Mouse (Mus musculus) hindbrain, embryonic 15.5 days (tissue): ENCODE results near the gene Taf6l. TPM values are rescaled to one million over a fixed set of nuclear protein-coding genes. Genes with fewer than 3 reads are reported as not detected.
A peak's percentile ranks its signal among the peaks of the same experiment; 100 is the strongest.

Experiments used
- ATAC-seq: fragments of 200-750 bp; cut with Nextera tagmentation; 2 replicates; pipeline ENCODE4 v1.8.0; 2017; ENCODE audit warnings: low read depth, moderate number of reproducible peaks, moderate TSS enrichment; ENCODE audit not compliant: low FRiP score
- H3K27ac ChIP-seq: fragments of 300-500 bp; sonication (generic); replicated peaks from 2 replicates; pipeline ENCODE4 v1.5.1; 2015; ENCODE audit warnings: mild to moderate bottlenecking, inconsistent platforms
- H3K27me3 ChIP-seq: fragments of 300-500 bp; sonication (generic); 2 replicates; pipeline ENCODE4 v1.6.1; 2015; ENCODE audit warnings: control low read depth, inconsistent platforms
- H3K36me3 ChIP-seq: fragments of 300-500 bp; sonication (generic); 2 replicates; pipeline ENCODE4 v1.6.1; 2015; ENCODE audit warnings: control low read depth, inconsistent platforms
- H3K4me1 ChIP-seq: fragments of 300-500 bp; sonication (generic); replicated peaks from 2 replicates; pipeline ENCODE4 v1.6.1; 2015; ENCODE audit warnings: control low read depth, inconsistent platforms
- H3K4me2 ChIP-seq: fragments of 300-500 bp; sonication (generic); 2 replicates; pipeline ENCODE4 v1.6.1; 2015; ENCODE audit warnings: moderate library complexity, mild to moderate bottlenecking, inconsistent platforms
- H3K4me3 ChIP-seq: fragments of 300-500 bp; sonication (generic); 2 replicates; pipeline ENCODE4 v1.5.1; 2015; ENCODE audit warnings: mild to moderate bottlenecking, inconsistent platforms
- H3K9ac ChIP-seq: fragments of 300-500 bp; sonication (generic); 2 replicates; pipeline ENCODE4 v1.6.1; 2015; ENCODE audit warnings: inconsistent platforms
- H3K9me3 ChIP-seq: fragments of 300-500 bp; sonication (generic); 2 replicates; pipeline ENCODE4 v1.6.1; 2016; ENCODE audit warnings: control low read depth, inconsistent platforms
- WGBS: fragments of 180-500 bp; shearing (Covaris S2); methylation state at CpG from one replicate; pipeline ENCODE4 v1.1.7; 2015; 5-methylcytosine and 5-hydroxymethylcytosine counted together
- polyA plus RNA-seq: library from polyadenylated mRNA; unstranded; fragments of >200 nt; fragmentation: Nextera tagmentation; extraction: Ambion mirVana; gene quantifications from 2 replicates; pipeline ENCODE4 v1.2.1, GENCODE M21; 2015

Gene Taf6l
- 30.5 and 32.8 TPM in 2 replicates for polyA plus RNA-seq

DNA sequence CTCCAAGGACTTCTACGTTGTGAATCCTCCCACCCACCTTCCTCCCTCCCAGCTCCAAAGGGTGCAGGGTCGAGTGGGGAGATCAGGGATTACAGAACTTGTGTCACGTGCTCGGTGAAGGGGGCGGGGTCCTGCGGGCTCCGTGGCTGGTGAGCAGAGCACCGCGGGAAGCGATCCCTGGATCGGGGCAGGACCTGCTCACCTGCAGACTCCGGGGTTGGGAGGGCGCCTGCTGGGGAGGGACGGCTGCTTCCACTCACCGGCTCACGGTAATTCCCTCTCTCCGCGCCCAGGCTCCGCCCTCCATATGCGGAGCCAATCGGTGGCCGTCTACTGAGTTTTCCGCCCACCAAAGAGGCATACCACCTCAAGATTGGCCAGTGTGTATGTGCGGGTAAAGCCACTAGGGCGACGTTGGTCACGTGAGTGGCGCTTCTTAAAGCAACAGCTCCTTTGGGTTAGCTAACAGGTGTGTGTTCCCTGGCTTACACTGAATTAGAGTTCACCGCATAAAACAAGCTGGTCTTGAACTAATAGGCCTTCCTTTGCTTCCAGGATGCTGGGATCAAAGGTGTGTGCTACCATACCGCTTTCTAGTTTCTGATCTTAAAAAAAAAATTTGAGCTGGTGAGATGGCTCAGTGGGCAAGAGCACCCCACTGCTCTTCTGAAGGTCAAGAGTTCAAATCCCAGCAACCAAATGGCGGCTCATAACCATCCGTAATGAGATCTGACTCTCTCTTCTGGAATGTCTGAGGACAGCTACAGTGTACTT lies at the start of gene Taf6l:
TSS of gene Taf6l (minus strand) at position 410 of the 774 bp plus-strand sequence.
- Histone ChIP-seq H3K27me3 (no peaks in the 10 kb centered on the region), H3K27ac (peak within 1 kb of the TSS; percentile 87), H3K9me3 (no peaks in the 10 kb centered on the region), H3K9ac (peak within 1 kb of the TSS; percentile 66), H3K4me2 (peak within 1 kb of the TSS; percentile 59), H3K36me3 (peaks cover 21% of the 10 kb centered on the region), H3K4me1 (peaks cover 13% of the 10 kb centered on the region), H3K4me3 (peak within 1 kb of the TSS; percentile 78)
- peak; percentile 100 for ATAC-seq
- WGBS, result under 1% methylated on average over 32 of the region's 32 CpGs

DNA sequence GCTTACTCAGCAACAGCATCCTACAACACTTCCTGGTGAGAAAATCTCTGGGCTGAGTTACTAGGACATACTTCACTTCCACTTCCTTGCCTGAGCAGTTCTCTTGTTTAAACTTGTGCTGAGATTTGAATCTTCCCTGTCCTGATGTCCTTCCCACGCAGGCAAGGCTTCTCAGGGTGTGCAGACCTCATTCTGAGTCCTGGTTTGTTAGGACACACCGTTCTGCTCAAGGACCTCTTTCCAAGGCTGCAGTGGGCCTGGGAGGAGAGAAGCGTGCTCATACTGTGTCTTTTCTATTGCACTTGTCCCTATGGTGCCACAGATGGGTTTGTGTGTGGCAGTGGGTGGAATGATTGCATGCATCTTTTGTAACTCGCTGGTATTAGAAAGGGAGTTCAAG lies 46.8 kb upstream of the Taf6l start:
- Histone ChIP-seq H3K27ac (no peak overlapping the region), H3K9ac (no peak overlapping the region), H3K4me3 (no peak overlapping the region), H3K27me3 (no peaks in the 10 kb centered on the region), H3K9me3 (no peaks in the 10 kb centered on the region), H3K4me2 (no peak overlapping the region), H3K36me3 (peaks cover 70% of the 10 kb centered on the region), H3K4me1 (peaks cover 10% of the 10 kb centered on the region)
- WGBS, result 90% methylated on average over 4 of the region's 4 CpGs
- no peak for ATAC-seq

GRCm38 (mm10) chr19:8831262-8831661 lies 45.0 kb upstream of the Taf6l start:
- peaks cover 87% of the 10 kb centered on the region for H3K36me3 ChIP-seq
- no peaks in the 10 kb centered on the region for H3K27me3 ChIP-seq
- H3K9ac ChIP-seq, result no peak overlapping the region
- no peak overlapping the region for H3K27ac ChIP-seq
- peaks cover 2% of the 10 kb centered on the region; the same call in 1 of the 2 replicates for H3K4me1 ChIP-seq
- no peak for ATAC-seq
- 77% methylated on average over 11 of the region's 11 CpGs for WGBS
- H3K4me2 ChIP-seq, result no peak overlapping the region
- H3K9me3 ChIP-seq, result no peaks in the 10 kb centered on the region
- H3K4me3 ChIP-seq, result no peak overlapping the region

DNA sequence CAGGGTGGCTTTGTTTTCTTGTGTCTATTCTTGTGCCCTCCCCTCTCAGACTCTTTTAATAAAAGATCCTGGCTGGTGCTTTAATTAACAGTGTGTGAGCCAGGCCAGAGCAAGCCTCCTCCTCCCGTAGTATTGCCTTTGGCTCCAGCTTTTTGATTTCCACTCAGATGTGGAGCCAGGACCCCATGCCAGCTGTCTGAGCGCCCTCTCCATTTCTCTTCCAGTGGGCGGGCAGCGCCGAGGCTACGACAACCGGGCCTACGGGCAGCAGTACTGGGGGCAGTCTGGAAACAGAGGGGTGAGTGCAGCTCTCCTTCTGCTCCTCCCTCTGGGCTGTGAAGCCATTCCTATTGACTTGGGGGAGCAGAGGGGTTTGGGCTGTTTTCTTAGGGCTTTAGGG lies 44.4 kb upstream of the Taf6l start:
- no peak overlapping the region for H3K4me2 ChIP-seq
- H3K27me3 ChIP-seq, result no peaks in the 10 kb centered on the region
- H3K9me3 ChIP-seq, result no peaks in the 10 kb centered on the region
- 87% methylated on average over 8 of the region's 8 CpGs for WGBS
- H3K4me3 ChIP-seq, result no peak overlapping the region
- peaks cover 91% of the 10 kb centered on the region for H3K36me3 ChIP-seq
- H3K9ac ChIP-seq, result no peak overlapping the region
- H3K27ac ChIP-seq, result no peak overlapping the region
- no peak for ATAC-seq
- no peaks in the 10 kb centered on the region for H3K4me1 ChIP-seq

DNA sequence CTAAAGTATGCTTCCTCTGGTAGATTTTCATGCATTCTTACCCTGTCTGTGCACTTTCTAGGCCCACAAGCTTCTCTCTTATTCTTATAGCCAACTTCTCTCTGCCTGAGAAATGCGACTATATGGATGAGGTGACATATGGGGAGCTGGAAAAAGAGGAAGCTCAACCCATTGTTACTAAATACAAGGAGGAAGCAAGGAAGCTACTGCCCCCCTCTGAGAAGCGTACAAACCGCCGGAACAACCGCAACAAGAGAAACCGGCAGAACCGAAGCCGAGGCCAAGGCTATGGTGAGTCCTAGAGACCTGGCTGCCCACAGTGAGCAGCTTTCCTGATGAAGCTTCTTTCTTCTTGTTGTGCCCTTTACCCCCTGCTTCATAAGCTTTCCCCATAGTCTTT lies 43.4 kb upstream of the Taf6l start, which contains the start of gene AC129217.1:
TSS of gene AC129217.1 (plus strand) at position 114 of the 400 bp plus-strand sequence.
- Histone ChIP-seq H3K36me3 (peaks cover 97% of the 10 kb centered on the region), H3K4me1 (no peaks in the 10 kb centered on the region), H3K27ac (no peak within 1 kb of the TSS), H3K4me3 (no peak within 1 kb of the TSS), H3K9me3 (no peaks in the 10 kb centered on the region), H3K4me2 (no peak within 1 kb of the TSS), H3K27me3 (no peaks in the 10 kb centered on the region), H3K9ac (no peak within 1 kb of the TSS)
- 92% methylated on average over 8 of the region's 8 CpGs for WGBS
- ATAC-seq, result no peak

DNA sequence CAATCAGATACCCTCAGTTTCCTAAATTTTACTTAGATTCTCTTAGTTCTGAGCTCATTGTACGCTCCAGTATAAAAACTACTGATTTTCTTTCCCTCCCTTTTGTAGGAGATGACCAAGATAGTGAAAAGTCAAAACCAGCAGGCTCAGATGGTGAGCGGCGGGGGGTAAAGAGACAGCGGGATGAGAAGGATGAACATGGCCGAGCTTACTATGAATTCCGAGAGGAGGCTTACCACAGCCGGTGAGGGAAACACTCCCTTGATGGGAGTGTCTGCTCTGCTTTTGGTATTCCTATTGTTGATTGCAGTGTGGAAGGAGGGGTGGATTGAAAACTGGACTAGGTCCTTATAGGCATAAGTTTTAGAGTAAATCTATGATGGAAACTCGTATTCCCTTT lies 36.5 kb upstream of the Taf6l start:
- Histone ChIP-seq H3K27me3 (no peaks in the 10 kb centered on the region), H3K36me3 (peaks cover 49% of the 10 kb centered on the region), H3K9ac (peak overlapping the region; percentile 31; the same call in 1 of the 2 replicates), H3K4me1 (peaks cover 35% of the 10 kb centered on the region), H3K4me2 (peak overlapping the region; percentile 91), H3K9me3 (no peaks in the 10 kb centered on the region), H3K4me3 (peak overlapping the region; percentile 96), H3K27ac (no peak overlapping the region)
- WGBS, result 57% methylated on average over 8 of the region's 8 CpGs
- ATAC-seq, result no peak

DNA sequence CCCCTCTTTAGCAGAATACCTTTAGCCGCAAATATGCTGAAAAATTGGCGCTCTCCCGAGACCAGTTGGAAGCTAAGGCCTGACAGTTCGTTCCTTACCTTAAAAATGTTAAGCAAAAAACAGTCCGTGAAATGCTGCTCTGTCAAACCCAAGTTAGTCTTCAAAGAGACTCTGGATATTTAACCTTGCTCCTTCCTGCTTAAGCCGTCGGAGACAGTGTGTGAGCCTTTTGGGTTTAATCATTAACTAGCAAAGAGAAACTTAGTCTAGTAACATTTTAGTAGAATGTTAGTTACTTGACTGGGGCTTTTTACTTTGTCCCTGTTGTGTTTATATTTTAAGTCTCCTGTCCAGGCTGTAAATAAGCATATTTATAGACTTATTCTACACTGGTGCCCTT lies 34.9 kb upstream of the Taf6l start:
- H3K4me3 ChIP-seq, result peak overlapping the region; percentile 96
- peaks cover 50% of the 10 kb centered on the region for H3K4me1 ChIP-seq
- peak overlapping the region; percentile 99 for H3K27ac ChIP-seq
- peaks cover 33% of the 10 kb centered on the region for H3K36me3 ChIP-seq
- peak overlapping the region; percentile 98 for H3K9ac ChIP-seq
- H3K9me3 ChIP-seq, result no peaks in the 10 kb centered on the region
- ATAC-seq, result no peak
- no peaks in the 10 kb centered on the region for H3K27me3 ChIP-seq
- 2% methylated on average over 7 of the region's 7 CpGs for WGBS
- peak overlapping the region; percentile 91 for H3K4me2 ChIP-seq

GRCm38 (mm10) chr19:8820424-8820956 lies 34.3 kb upstream of the Taf6l start:
- peaks cover 57% of the 10 kb centered on the region for H3K4me1 ChIP-seq
- H3K36me3 ChIP-seq, result peaks cover 28% of the 10 kb centered on the region
- peak overlapping the region; percentile 91 for H3K4me2 ChIP-seq
- H3K27me3 ChIP-seq, result no peaks in the 10 kb centered on the region
- ATAC-seq, result peak; percentile 12
- H3K9me3 ChIP-seq, result no peaks in the 10 kb centered on the region
- peak overlapping the region; percentile 99 for H3K27ac ChIP-seq
- peak overlapping the region; percentile 96 for H3K4me3 ChIP-seq
- peak overlapping the region; percentile 98 for H3K9ac ChIP-seq
- WGBS, result under 1% methylated on average over 40 of the region's 48 CpGs

DNA sequence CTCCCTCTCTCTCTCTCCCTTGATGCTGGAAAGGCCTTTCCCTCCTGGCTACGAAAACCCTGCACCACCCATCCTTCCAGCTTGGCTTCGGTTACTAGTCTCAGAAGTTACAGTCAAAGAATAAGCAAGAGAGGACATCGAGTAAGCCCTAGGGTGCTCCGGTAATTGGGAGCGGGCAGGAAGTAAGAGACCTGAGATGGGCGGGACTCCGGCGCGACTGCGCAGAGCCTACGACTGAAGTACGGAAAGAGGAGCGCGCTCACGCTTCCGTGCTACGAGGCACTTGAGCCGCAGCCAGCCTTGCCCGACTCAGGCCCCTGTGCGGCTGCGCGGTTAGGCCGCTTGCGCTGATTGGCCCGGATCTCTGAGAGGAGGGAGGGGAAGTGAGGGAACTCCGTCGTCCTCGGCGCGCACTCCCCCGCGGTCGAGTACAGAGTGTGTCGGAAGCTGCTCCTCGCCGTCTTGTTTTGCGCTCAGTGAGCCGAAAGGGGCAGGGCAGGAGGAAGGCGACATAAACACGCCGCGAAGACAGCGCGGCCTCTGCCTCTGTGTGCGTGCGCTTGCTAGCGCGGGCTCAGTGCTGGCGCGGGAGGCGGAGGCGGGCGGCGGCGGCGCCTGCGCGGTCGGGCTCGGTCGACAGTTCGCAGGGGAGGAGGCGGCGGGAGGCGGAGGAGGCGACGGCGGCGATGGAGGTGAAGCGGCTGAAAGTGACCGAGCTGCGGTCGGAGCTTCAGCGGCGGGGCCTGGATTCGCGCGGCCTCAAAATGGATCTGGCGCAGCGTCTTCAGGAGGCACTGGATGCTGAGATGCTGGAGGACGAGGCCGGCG lies 33.6 kb upstream of the Taf6l start, which contains the start of gene Hnrnpul2:
TSS of gene Hnrnpul2 (plus strand) at position 415 of the 828 bp plus-strand sequence.
- Histone ChIP-seq H3K4me1 (peaks cover 62% of the 10 kb centered on the region), H3K4me2 (peak within 1 kb of the TSS; percentile 91), H3K9me3 (no peaks in the 10 kb centered on the region), H3K27ac (peak within 1 kb of the TSS; percentile 99), H3K36me3 (peaks cover 22% of the 10 kb centered on the region), H3K4me3 (peak within 1 kb of the TSS; percentile 96), H3K27me3 (no peaks in the 10 kb centered on the region), H3K9ac (peak within 1 kb of the TSS; percentile 98)
- ATAC-seq, result peak; percentile 97
- under 1% methylated on average over 74 of the region's 83 CpGs for WGBS

- Histone ChIP-seq H3K9me3 (no peaks in the 10 kb centered on the region), H3K9ac (peak within 1 kb of the TSS; percentile 98), H3K27ac (peak within 1 kb of the TSS; percentile 99), H3K4me1 (peaks cover 65% of the 10 kb centered on the region), H3K36me3 (peaks cover 16% of the 10 kb centered on the region), H3K4me2 (peak within 1 kb of the TSS; percentile 91), H3K4me3 (peak within 1 kb of the TSS; percentile 96), H3K27me3 (no peaks in the 10 kb centered on the region)
- ATAC-seq, result peak; percentile 94
- under 1% methylated on average over 33 of the region's 33 CpGs for WGBS
Observed at GRCm38 (mm10) chr19:8818801-8819595, 32.8 kb upstream of the Taf6l start, which contains the start of gene Ttc9c. Gene Ttc9c (minus strand): TSS chr19:8819333.

- 33% methylated on average over 14 of the region's 14 CpGs for WGBS
- peak overlapping the region; percentile 99 for H3K27ac ChIP-seq
- H3K4me1 ChIP-seq, result peaks cover 69% of the 10 kb centered on the region
- no peaks in the 10 kb centered on the region for H3K9me3 ChIP-seq
- H3K9ac ChIP-seq, result peak overlapping the region; percentile 62
- peaks cover 15% of the 10 kb centered on the region for H3K36me3 ChIP-seq
- H3K4me3 ChIP-seq, result peak overlapping the region; percentile 96
- H3K27me3 ChIP-seq, result no peaks in the 10 kb centered on the region
- H3K4me2 ChIP-seq, result peak overlapping the region; percentile 91
- ATAC-seq, result no peak
Observed at GRCm38 (mm10) chr19:8818301-8818798, 32.1 kb upstream of the Taf6l start.
